Mouse (Mus musculus): Measurements from ENCODE around the gene Polr2l.

DNA sequence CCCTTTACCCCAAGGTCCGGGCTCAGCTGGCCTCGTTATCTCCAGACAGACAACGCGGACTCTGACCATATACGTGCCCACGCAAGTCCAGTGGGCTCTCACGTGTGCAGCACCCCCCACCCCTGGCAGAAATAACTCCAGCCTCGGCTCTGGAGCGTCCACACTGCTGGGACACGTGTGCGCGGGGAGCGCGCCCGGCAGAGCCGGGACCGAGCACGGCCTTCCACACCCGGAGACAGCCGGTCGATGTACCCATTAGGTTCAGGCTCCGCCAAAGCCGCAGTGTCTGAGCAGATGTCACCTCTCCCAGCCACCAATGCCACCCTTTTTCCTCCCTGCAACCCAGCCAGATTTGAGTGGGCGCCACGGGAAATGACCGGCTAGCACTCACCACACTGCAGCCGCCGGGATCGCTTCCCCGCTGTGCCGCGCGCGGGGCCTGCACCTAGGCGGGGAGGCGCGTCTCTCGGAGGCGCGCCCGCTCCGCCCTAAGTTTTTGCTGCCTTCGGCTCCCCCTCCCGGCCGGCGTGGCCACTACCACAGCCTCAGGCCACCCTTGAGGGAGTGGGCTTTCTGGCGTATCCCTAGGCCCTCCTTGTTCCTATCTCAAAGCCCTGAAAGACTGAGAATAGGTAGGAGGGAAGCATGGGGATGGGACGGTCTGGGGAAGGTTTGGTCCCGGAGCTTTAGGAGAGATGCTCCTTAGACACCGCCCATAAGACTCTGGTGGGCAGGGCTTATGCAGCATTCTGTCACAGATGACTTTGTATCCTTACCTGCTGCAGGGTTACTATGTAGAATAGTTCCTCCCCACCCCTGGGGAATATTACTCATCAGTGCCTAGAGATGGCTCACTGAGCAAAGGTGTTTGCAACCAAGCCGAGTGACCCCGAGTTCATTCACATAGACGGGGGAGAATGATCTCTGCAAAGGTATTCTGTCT lies 37.5 kb downstream of the Polr2l start, which contains the start of gene Slc25a22:
- TF ChIP-seq CTCF (IDR thresholded peaks at IDR 0.05; ENCODE audit: insufficient read depth, low read depth, low read length) (peak; percentile 87), POLR2A (IDR thresholded peaks at IDR 0.05; ENCODE audit: insufficient read depth, low read depth, low read length) (peak; percentile 77)

Data from olfactory bulb, adult 2 months (tissue).